Mouse (Mus musculus) forebrain, embryonic 16.5 days (tissue): ENCODE data around the gene Actrt3. TPM values are rescaled to one million over a fixed set of nuclear protein-coding genes. Genes with fewer than 3 reads are reported as not detected.
"Not testable (repeated sequence)": the region's sequence is repeated elsewhere in the genome, so short reads cannot be mapped to it uniquely, and the experiment has no call there.

Source experiments
- ATAC-seq: fragments of 200-750 bp; cut with Nextera tagmentation; 2 replicates; pipeline ENCODE4 v1.8.0; 2017; ENCODE audit warnings: mild to moderate bottlenecking, moderate library complexity
- H3K27ac ChIP-seq: fragments of 300-500 bp; sonication (generic); 2 replicates; pipeline ENCODE4 v1.5.1; 2014; ENCODE audit warnings: low read length, control low read depth
- H3K27me3 ChIP-seq: fragments of 300-500 bp; sonication (generic); replicated peaks from 2 replicates; pipeline ENCODE4 v1.6.1; 2014; ENCODE audit warnings: low read length; ENCODE audit not compliant: control insufficient read depth, insufficient read depth
- H3K36me3 ChIP-seq: fragments of 300-500 bp; sonication (generic); 2 replicates; pipeline ENCODE4 v1.6.1; 2014; ENCODE audit not compliant: control insufficient read depth, insufficient read depth
- H3K4me1 ChIP-seq: fragments of 300-500 bp; sonication (generic); replicated peaks from 2 replicates; pipeline ENCODE4 v1.6.1; 2014; ENCODE audit warnings: low read length; ENCODE audit not compliant: control insufficient read depth, insufficient read depth
- H3K4me2 ChIP-seq: fragments of 300-500 bp; sonication (generic); 2 replicates; pipeline ENCODE4 v1.6.1; 2014; ENCODE audit warnings: mild to moderate bottlenecking, low read length, control low read depth
- H3K4me3 ChIP-seq: fragments of 300-500 bp; sonication (generic); replicated peaks from 2 replicates; pipeline ENCODE4 v1.5.1; 2014; ENCODE audit warnings: mild to moderate bottlenecking, low read length, control low read depth
- H3K9ac ChIP-seq: fragments of 300-500 bp; sonication (generic); replicated peaks from 2 replicates; pipeline ENCODE4 v1.6.1; 2014; ENCODE audit warnings: low read depth, low read length, control low read depth
- H3K9me3 ChIP-seq: fragments of 300-500 bp; sonication (generic); 2 replicates; pipeline ENCODE4 v1.6.1; 2016; ENCODE audit warnings: low read length; ENCODE audit not compliant: control insufficient read depth
- WGBS: fragments of 180-500 bp; shearing (Covaris S2); extraction: QIAGEN DNeasy Blood & Tissue Kit; methylation state at CpG from one replicate; pipeline ENCODE4 v1.1.7; 2014; 5-methylcytosine and 5-hydroxymethylcytosine counted together
- polyA plus RNA-seq: library from polyadenylated mRNA; unstranded; fragments of >200 nt; fragmentation: Nextera tagmentation; extraction: Ambion mirVana; gene quantifications from 2 replicates; pipeline ENCODE4 v1.2.1, GENCODE M21; 2015

Gene Actrt3
- polyA plus RNA-seq, 1 experiment from 2014 or later: 0.38 TPM

- Histone ChIP-seq H3K4me1 (peaks cover 5% of the 10 kb centered on the region), H3K9me3 (no peaks in the 10 kb centered on the region), H3K4me3 (no peak overlapping the region), H3K36me3 (no peaks in the 10 kb centered on the region), H3K27me3 (no peaks in the 10 kb centered on the region), H3K4me2 (no peak overlapping the region), H3K9ac (no peak overlapping the region), H3K27ac (no peak overlapping the region)
- ATAC-seq: no peak
- 79% methylated on average over 4 of the region's 4 CpGs for WGBS
Measured at GRCm38 (mm10) chr3:30593719-30594485, 5.8 kb downstream of the Actrt3 start.

- 0% methylated on average over 2 of the region's 2 CpGs for WGBS
- ATAC-seq: peak; percentile 17
- H3K27ac ChIP-seq: no peak overlapping the region
- H3K4me2 ChIP-seq: no peak overlapping the region
- H3K9me3 ChIP-seq: no peaks in the 10 kb centered on the region
- no peaks in the 10 kb centered on the region for H3K36me3 ChIP-seq
- H3K4me3 ChIP-seq: no peak overlapping the region
- H3K9ac ChIP-seq: no peak overlapping the region
- H3K4me1 ChIP-seq: peaks cover 5% of the 10 kb centered on the region
- no peaks in the 10 kb centered on the region for H3K27me3 ChIP-seq
Measured at GRCm38 (mm10) chr3:30592418-30592853, 7.3 kb downstream of the Actrt3 start.

- ATAC-seq: no peak
- H3K27me3 ChIP-seq: no peaks in the 10 kb centered on the region
- H3K36me3 ChIP-seq: no peaks in the 10 kb centered on the region
- no peak overlapping the region for H3K27ac ChIP-seq
- H3K4me3 ChIP-seq: no peak overlapping the region
- H3K4me1 ChIP-seq: no peaks in the 10 kb centered on the region
- H3K9me3 ChIP-seq: 0 out of 2 replicates have a peak, but pooled peaks cover 3% of the 10 kb centered on the region
- no peak overlapping the region for H3K9ac ChIP-seq
- 86% methylated on average over 6 of the region's 6 CpGs for WGBS
- H3K4me2 ChIP-seq: no peak overlapping the region
Measured at GRCm38 (mm10) chr3:30588865-30589264, 10.9 kb downstream of the Actrt3 start.

GRCm38 (mm10) chr3:30573549-30573948 is 26.2 kb downstream of the Actrt3 start:
- Histone ChIP-seq H3K9ac (no peak overlapping the region), H3K4me3 (no peak overlapping the region), H3K4me2 (no peak overlapping the region), H3K27ac (no peak overlapping the region), H3K27me3 (no peaks in the 10 kb centered on the region), H3K9me3 (no peaks in the 10 kb centered on the region), H3K4me1 (no peaks in the 10 kb centered on the region), H3K36me3 (no peaks in the 10 kb centered on the region)
- no peak for ATAC-seq
- 7% methylated on average over 2 of the region's 2 CpGs for WGBS

- not testable (repeated sequence) for H3K9ac ChIP-seq, H3K4me1 ChIP-seq, H3K27me3 ChIP-seq, H3K36me3 ChIP-seq, H3K4me3 ChIP-seq, H3K27ac ChIP-seq, H3K4me2 ChIP-seq, ATAC-seq, H3K9me3 ChIP-seq
- WGBS: 0% methylated on average over 1 of the region's 2 CpGs
Measured at GRCm38 (mm10) chr3:30566333-30566732, 33.4 kb downstream of the Actrt3 start.

GRCm38 (mm10) chr3:30560677-30561314 is 38.9 kb downstream of the Actrt3 start:
- H3K9ac ChIP-seq: no peak overlapping the region
- H3K27ac ChIP-seq: no peak overlapping the region
- H3K36me3 ChIP-seq: no peaks in the 10 kb centered on the region
- H3K4me2 ChIP-seq: no peak overlapping the region
- no peak for ATAC-seq
- no peaks in the 10 kb centered on the region for H3K27me3 ChIP-seq
- H3K4me1 ChIP-seq: no peaks in the 10 kb centered on the region
- H3K4me3 ChIP-seq: no peak overlapping the region
- WGBS: 42% methylated on average over 6 of the region's 6 CpGs
- no peaks in the 10 kb centered on the region for H3K9me3 ChIP-seq

GRCm38 (mm10) chr3:30553741-30554140 is 46.0 kb downstream of the Actrt3 start:
- Histone ChIP-seq H3K9ac (no peak overlapping the region), H3K4me1 (no peaks in the 10 kb centered on the region), H3K9me3 (no peaks in the 10 kb centered on the region), H3K4me3 (no peak overlapping the region), H3K27ac (no peak overlapping the region), H3K27me3 (no peaks in the 10 kb centered on the region), H3K36me3 (no peaks in the 10 kb centered on the region), H3K4me2 (no peak overlapping the region)
- 78% methylated on average over 6 of the region's 6 CpGs for WGBS
- ATAC-seq: no peak

GRCm38 (mm10) chr3:30550218-30550617 is 49.5 kb downstream of the Actrt3 start:
- Histone ChIP-seq H3K9ac (no peak overlapping the region), H3K4me2 (no peak overlapping the region), H3K27ac (no peak overlapping the region), H3K4me3 (no peak overlapping the region), H3K27me3 (no peaks in the 10 kb centered on the region), H3K4me1 (peaks cover 6% of the 10 kb centered on the region), H3K9me3 (no peaks in the 10 kb centered on the region), H3K36me3 (no peaks in the 10 kb centered on the region)
- ATAC-seq: no peak
- WGBS: 55% methylated on average over 2 of the region's 2 CpGs

GRCm38 (mm10) chr3:30548928-30549327 is 50.8 kb downstream of the Actrt3 start:
- no peaks in the 10 kb centered on the region for H3K27me3 ChIP-seq
- H3K27ac ChIP-seq: no peak overlapping the region
- H3K9me3 ChIP-seq: no peaks in the 10 kb centered on the region
- H3K9ac ChIP-seq: no peak overlapping the region
- 76% methylated on average over 7 of the region's 7 CpGs for WGBS
- no peak for ATAC-seq
- H3K4me2 ChIP-seq: no peak overlapping the region
- no peak overlapping the region for H3K4me3 ChIP-seq
- peaks cover 6% of the 10 kb centered on the region for H3K4me1 ChIP-seq
- H3K36me3 ChIP-seq: no peaks in the 10 kb centered on the region
